Mouse (Mus musculus): ENCODE results near the gene Mucl3.

The Mucl3 gene

GRCm38 (mm10) chr17:35633992-35634391 is 9.5 kb downstream of the Mucl3 start:
- DNase-seq, result peak; percentile 79

GRCm38 (mm10) chr17:35626537-35626936 is 17.0 kb downstream of the Mucl3 start, which contains the start of gene Gm9573:
TSS of gene Gm9573 (minus strand) at chr17:35626637.
- DNase-seq, result no peak

GRCm38 (mm10) chr17:35617127-35617526 is 26.4 kb downstream of the Mucl3 start:
- no peak for DNase-seq

- DNase-seq, result no peak
Observed at GRCm38 (mm10) chr17:35601736-35602354, 41.6 kb downstream of the Mucl3 start.

- no peak for DNase-seq
Observed at GRCm38 (mm10) chr17:35601249-35601648, 42.2 kb downstream of the Mucl3 start, which contains the start of gene Sfta2. TSS of gene Sfta2 (plus strand) at chr17:35601549.

GRCm38 (mm10) chr17:35597399-35597798 is 46.1 kb downstream of the Mucl3 start:
- DNase-seq, result no peak

- no peak for DNase-seq
Observed at GRCm38 (mm10) chr17:35594456-35594855, 49.0 kb downstream of the Mucl3 start.

- no peak for DNase-seq
Observed at GRCm38 (mm10) chr17:35593786-35594185, 49.7 kb downstream of the Mucl3 start.

- no peak for DNase-seq
Observed at GRCm38 (mm10) chr17:35592131-35592530, 51.4 kb downstream of the Mucl3 start.

GRCm38 (mm10) chr17:35591731-35592130 is 51.8 kb downstream of the Mucl3 start:
- no peak for DNase-seq

GRCm38 (mm10) chr17:35591219-35591578 is 52.3 kb downstream of the Mucl3 start:
- DNase-seq, result no peak

- DNase-seq, result peak; percentile 64
Observed at GRCm38 (mm10) chr17:35590410-35591218, 52.9 kb downstream of the Mucl3 start.

- no peak for DNase-seq
Observed at GRCm38 (mm10) chr17:35588387-35588786, 55.1 kb downstream of the Mucl3 start.

- DNase-seq, result no peak
Observed at GRCm38 (mm10) chr17:35587291-35587690, 56.2 kb downstream of the Mucl3 start.
